Mouse (Mus musculus) cerebellum, adult 11 months (tissue): ENCODE data around the gene Zfp454.

Experiments
- DNase-seq: peaks from one replicate; pipeline ENCODE4 v3.0.0; 2022

The Zfp454 gene

DNA sequence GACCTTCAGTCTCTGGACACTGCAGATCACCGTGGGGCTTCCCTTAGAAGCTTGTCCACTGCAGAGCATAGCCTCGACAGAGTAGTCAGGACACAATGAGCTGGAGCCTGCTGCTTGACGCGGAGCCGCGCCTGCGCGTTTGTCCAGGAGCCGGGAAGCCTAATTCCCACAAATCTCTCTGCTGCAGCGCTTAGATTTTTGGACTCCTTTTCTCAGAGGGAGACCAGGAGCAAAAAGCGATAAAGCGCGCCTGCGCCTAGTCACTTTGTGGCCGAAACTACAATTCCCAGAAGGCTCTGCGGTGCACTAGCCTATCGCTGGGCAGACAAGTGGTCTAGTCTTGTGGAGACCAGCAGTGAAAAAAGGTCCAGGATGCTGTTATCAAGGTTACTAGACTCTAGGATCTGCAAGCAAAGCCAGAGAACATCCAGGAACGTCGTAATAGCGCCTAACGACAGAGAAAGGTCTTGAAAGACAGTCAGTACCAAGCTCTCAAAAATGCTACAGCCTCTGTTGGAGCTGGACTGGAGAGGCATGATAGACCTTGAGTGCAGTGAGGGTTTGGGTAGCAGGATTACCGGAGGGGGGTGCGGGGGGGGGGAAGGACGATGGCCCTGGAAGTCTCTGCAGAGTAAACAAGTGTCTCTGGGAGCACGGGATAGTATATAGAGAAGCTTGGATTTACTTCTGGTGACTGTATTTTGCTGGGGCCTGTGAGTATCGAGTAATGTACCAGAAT lies at the start of gene Zfp454:
Gene Zfp454 (minus strand): TSS at position 262 of the 739 bp plus-strand sequence.
- peak; percentile 92 for DNase-seq

- DNase-seq, result no peak
Observed at GRCm38 (mm10) chr11:50932040-50932439, 44.6 kb upstream of the Zfp454 start.

DNA sequence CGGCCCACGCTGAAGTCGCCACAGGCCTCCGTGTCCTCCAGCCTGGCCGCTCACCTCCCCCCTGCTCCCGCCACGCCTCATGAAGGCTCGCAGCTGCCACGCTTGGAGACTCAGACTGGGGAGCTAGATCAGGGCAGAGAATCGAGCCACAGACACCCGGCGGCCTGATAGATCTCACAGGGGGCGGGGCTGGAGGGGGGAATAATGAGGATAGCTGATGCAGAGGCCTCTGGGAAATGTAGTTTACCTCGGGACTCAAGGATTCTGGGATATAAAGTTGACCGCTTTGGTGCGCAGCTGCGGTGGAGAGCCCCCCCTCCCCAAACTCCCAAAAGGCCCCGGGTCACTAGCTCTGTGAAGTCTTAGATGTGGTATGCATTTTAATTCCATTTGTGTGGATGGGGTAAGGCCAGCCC lies 44.0 kb upstream of the Zfp454 start, which contains the start of gene Zfp354b:
Gene Zfp354b (minus strand): TSS at position 183 of the 416 bp plus-strand sequence.
- peak; percentile 85 for DNase-seq

DNA sequence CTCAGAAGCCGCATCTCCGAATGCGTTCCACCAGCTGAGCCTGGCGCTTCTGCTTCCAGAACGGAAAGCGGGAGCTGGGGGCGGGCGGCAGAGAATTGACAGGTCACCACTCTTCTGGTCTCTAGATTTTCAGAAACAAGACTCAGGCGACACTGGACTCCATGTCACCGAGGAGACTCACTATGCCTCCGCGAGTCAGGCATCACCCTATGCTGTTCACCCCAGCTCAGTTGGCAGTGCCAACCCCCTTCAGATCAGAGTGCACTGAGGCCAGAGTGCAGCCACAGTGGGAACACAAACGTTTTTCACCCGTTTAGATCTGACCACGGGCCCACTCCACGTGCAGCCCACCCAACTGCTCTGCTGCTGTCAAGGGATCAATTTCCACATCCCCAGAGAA lies 43.6 kb upstream of the Zfp454 start:
- DNase-seq, result no peak

DNA sequence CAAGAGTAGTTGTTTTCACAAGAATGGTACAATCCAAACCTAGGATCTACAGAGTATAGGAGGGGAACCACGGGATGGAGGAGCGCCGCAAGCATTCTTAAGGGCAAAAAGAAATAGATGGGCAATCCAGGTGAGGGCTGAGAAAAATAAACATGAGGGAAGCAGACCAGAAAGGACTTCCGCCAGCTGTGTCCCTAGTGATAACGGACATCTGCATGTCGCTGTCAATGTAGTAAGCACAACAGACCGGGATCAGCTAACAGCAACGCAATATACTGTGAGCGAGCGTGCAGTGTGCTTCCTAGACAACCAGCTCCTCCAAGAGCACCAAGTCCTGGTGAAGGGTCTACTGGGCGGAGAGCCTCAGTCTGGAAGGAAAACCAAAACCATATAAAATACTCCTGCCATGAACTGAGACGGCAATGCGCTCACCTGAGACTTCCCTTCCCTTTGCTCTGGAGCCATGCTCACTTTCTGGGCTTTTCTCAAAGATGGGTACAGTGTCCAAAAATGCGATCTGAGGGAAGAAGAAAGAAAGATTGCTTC lies 43.1 kb upstream of the Zfp454 start:
- DNase-seq, result no peak

- DNase-seq, result peak; percentile 89
Observed at GRCm38 (mm10) chr11:50915671-50916320, 28.3 kb upstream of the Zfp454 start, which contains the start of gene Zfp2. Gene Zfp2 (minus strand): TSS chr11:50916165.

DNA sequence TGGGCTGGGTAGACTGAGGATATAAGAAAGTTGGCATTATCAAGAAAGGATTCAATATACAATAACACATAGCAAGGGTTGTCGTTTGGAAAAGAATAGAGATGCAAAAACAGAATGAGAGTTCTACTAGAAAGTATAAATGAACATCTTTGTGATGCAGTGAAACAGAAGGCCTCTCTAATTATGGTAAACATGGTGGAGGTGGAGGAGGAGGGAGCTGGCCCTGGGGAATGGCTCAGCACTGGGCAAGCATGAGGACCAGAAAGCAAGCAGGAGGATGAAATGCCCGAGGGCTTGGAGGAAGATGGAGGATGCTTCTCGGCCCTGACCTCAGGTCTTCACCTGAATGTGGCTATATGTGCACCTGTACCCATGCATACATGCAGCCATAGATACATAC lies 27.0 kb upstream of the Zfp454 start:
- DNase-seq, result no peak

- DNase-seq, result no peak
Observed at GRCm38 (mm10) chr11:50913301-50913700, 25.9 kb upstream of the Zfp454 start.

- DNase-seq, result no peak
Observed at GRCm38 (mm10) chr11:50908136-50908535, 20.7 kb upstream of the Zfp454 start.

- no peak for DNase-seq
Observed at GRCm38 (mm10) chr11:50897359-50897758, 9.9 kb upstream of the Zfp454 start.

GRCm38 (mm10) chr11:50892441-50892840 lies 5.0 kb upstream of the Zfp454 start:
- DNase-seq, result no peak

DNA sequence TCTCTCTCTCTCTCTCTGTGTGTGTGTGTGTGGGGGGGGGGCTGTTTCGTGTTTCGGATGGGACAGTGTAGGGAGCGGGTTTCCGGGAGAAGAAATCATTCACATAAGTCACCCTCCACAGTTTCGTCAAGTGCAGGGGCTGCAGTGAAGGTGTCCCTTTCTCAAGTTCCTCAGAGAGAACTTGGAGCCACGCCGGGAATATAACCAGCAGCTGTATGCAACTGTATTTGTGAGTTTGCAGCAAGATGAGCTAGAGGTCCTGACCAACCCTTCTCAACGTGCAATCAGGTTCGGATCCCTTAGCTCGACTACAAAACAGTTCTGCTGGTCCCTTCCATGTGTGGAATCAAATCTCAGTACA lies 538 bp downstream of the Zfp454 start:
- no peak for DNase-seq

DNA sequence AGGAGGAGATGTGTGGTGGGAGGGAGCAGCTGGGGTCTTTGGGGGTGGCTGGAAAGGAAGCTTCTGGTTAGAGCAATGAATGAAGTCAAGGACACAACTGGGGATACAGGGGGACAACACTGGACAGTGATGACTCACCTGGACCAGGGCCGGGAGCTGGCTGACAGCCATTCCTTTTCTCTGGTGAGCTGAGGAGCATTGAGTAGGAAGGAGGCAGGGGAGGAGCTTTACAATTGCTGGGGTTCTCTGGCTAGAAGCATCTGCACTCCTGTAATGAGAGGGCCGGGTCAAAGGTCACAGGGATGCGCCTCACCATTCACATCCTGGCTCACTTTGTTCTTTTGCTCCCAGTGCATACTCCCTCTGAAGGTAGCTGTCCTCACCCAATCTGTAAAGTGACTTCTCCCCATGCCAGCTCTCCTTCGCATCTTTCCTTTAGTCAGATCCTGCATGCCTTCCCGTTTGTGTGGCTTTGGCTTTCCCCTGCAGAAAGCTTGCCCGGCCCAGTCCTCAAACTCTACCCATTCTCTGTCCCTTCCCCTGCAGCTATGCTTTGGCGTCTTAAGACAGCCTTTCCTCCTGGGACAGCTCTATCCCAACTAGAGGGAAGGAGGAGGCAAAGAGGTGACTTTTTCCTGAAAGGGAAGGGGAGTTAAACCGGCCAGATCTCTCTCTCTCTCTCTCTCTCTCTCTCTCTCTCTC lies 1.1 kb downstream of the Zfp454 start:
- peak; percentile 34 for DNase-seq

DNA sequence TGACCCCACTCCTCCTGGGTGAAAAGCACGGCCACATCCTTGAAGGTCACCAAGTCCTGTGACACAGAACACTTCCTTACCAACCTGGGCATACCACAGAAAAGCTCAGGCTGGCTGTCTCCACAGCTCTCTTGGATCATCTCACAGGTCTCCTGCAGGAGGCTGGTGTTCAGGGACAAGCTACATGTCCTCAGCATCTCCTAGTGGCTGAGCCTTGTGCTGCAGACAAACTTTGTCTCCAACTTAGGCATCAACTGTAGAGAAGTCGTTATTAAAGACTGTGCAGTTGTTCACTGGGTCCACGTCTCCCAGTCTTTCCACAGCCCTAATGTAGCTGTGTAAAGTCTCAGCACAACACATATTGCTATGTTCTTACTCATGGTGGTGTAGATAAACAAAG lies 3.7 kb downstream of the Zfp454 start:
- no peak for DNase-seq

DNA sequence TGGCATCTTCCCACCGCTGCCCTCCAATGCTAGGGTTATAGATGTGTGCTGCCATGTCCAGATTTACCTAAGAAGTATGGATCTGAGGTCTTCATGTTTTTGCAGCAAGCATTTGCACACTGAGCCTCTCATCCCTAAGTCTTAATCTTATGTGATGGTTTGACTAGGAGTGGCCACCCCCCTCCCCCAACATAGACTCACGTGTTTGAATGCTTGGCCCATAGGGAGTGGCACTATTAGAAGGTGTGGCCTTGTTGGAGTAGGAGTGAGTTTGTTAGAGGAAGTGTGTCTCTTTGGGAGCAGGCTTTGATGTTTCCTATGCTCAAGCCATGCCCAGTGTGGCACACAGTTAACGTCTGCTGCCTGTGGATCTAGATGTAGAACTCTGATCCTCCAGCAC lies 8.8 kb downstream of the Zfp454 start:
- DNase-seq, result no peak

DNA sequence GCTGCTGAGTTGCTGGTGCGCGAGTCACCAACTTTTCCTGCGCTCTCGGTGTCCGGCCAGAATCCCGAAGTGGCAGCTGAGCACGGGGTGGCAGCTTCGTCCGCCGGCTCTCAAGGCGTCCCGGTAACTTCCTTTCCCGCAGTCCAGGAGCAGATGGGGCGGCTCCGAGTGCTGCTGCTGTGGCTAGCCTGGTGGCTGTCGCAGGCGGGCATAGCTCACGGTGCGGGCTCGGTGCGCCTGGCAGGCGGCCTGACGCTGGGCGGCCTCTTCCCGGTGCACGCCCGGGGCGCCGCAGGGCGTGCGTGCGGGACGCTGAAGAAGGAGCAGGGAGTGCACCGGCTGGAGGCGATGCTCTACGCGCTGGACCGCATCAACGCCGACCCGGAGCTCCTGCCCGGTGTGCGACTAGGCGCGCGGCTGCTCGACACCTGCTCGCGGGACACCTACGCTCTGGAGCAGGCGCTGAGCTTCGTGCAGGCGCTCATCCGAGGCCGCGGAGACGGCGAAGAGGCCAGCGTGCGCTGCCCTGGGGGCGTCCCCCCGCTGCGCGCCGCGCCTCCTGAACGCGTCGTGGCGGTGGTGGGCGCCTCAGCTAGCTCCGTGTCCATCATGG lies 36.4 kb downstream of the Zfp454 start:
- DNase-seq, result no peak

GRCm38 (mm10) chr11:50850177-50850735 lies 37.2 kb downstream of the Zfp454 start, which contains the start of gene Grm6:
Gene Grm6 (plus strand): TSS chr11:50850685.
- DNase-seq, result no peak

GRCm38 (mm10) chr11:50849310-50849709 lies 38.1 kb downstream of the Zfp454 start:
- no peak for DNase-seq

DNA sequence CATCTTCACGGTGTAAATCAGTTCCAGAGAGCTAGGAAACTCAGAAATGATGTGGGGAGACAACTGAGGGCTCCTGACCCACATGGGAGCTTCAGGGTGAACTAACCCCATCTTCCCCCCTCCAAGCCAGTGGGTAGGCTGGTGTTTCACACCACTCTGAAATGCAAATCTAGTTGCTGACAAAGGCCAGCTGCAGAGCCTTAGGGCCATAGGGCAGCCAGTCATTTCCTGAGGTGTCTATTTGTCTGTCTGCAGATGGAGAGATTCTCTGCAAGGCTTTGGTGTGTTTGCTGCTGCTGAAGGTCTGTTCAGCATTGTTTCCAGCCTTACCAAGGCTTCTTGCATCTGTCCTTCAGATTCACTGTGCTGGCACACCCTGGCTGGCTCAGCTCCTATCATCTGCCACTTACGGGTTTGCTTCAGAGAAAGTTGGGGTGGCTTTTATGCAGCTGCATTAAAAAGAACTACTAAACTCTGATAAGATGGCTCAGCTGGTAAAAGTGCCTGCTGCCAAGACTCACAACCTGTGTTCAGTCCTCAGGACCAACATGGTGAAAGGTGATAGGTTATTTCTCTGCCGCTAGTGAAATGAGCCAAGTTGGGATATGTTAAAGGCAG lies 38.8 kb downstream of the Zfp454 start:
- no peak for DNase-seq

- no peak for DNase-seq
Observed at GRCm38 (mm10) chr11:50847047-50847446, 40.4 kb downstream of the Zfp454 start.

GRCm38 (mm10) chr11:50845951-50846350 lies 41.5 kb downstream of the Zfp454 start:
- DNase-seq, result no peak
